Mouse (Mus musculus) stomach, postnatal 0 days (tissue): ENCODE measurements around the gene Islr. TPM values are rescaled to one million over a fixed set of nuclear protein-coding genes. Genes with fewer than 3 reads are reported as not detected.

Experiments used
- ATAC-seq: fragments of 200-750 bp; cut with Nextera tagmentation; 2 replicates; pipeline ENCODE4 v1.8.0; 2017; ENCODE audit not compliant: low FRiP score, low TSS enrichment
- DNase-seq: peaks from one replicate; pipeline ENCODE4 v3.0.0-alpha.2; 2016; ENCODE audit warnings: low spot score
- H3K27ac ChIP-seq: fragments of 300-500 bp; sonication (generic); replicated peaks from 2 replicates; pipeline ENCODE4 v1.5.1; 2014; ENCODE audit warnings: mild to moderate bottlenecking, control low read depth
- H3K27me3 ChIP-seq: fragments of 300-500 bp; sonication (generic); 2 replicates; pipeline ENCODE4 v1.6.1; 2014; ENCODE audit warnings: low read length; ENCODE audit not compliant: control insufficient read depth, insufficient read depth
- H3K36me3 ChIP-seq: fragments of 300-500 bp; sonication (generic); 2 replicates; pipeline ENCODE4 v1.6.1; 2014; ENCODE audit warnings: low read length, mixed read lengths; ENCODE audit not compliant: control insufficient read depth, insufficient read depth
- H3K4me1 ChIP-seq: fragments of 300-500 bp; sonication (generic); replicated peaks from 2 replicates; pipeline ENCODE4 v1.6.1; 2014; ENCODE audit warnings: antibody characterized with exemption; ENCODE audit not compliant: control insufficient read depth, insufficient read depth
- H3K4me2 ChIP-seq: fragments of 300-500 bp; sonication (generic); replicated peaks from 2 replicates; pipeline ENCODE4 v1.6.1; 2014; ENCODE audit warnings: low read depth, mild to moderate bottlenecking, control low read depth, moderate library complexity
- H3K4me3 ChIP-seq: fragments of 300-500 bp; sonication (generic); 2 replicates; pipeline ENCODE4 v1.5.1; 2014; ENCODE audit warnings: low read depth, low read length, control low read depth
- H3K9ac ChIP-seq: fragments of 300-500 bp; sonication (generic); 2 replicates; pipeline ENCODE4 v1.6.1; 2014; ENCODE audit warnings: mild to moderate bottlenecking, low read length, control low read depth, mixed read lengths
- H3K9me3 ChIP-seq: fragments of 300-500 bp; sonication (generic); 2 replicates; pipeline ENCODE4 v1.6.1; 2016; ENCODE audit warnings: low read length; ENCODE audit not compliant: control insufficient read depth
- CTCF ChIP-seq: IDR thresholded peaks from 2 replicates; pipeline ENCODE4 v1.5.1; 2016; ENCODE audit warnings: antibody characterized with exemption, low read depth, mild to moderate bottlenecking, moderate library complexity
- EP300 ChIP-seq: optimal IDR thresholded peaks from 2 replicates; pipeline ENCODE3; 2016; ENCODE audit warnings: antibody characterized with exemption
- WGBS: fragments of 180-500 bp; shearing (Covaris S2); extraction: QIAGEN DNeasy Blood & Tissue Kit; methylation state at CpG from one replicate; pipeline ENCODE4 v1.1.7; 2014; 5-methylcytosine and 5-hydroxymethylcytosine counted together
- polyA plus RNA-seq: library from polyadenylated mRNA; unstranded; fragments of >200 nt; fragmentation: Nextera tagmentation; extraction: Ambion mirVana; gene quantifications from 2 replicates; pipeline ENCODE4 v1.2.1, GENCODE M21; 2015

The Islr gene
- polyA plus RNA-seq, 1 experiment from 2014 or later, result 46.5 TPM

GRCm38 (mm10) chr9:58125085-58125484, 79.0 kb downstream of the Islr start:
- Histone ChIP-seq H3K4me3 (no peak overlapping the region), H3K27me3 (no peaks in the 10 kb centered on the region), H3K9me3 (no peaks in the 10 kb centered on the region), H3K36me3 (no peaks in the 10 kb centered on the region), H3K4me1 (no peaks in the 10 kb centered on the region), H3K9ac (no peak overlapping the region), H3K4me2 (no peak overlapping the region), H3K27ac (no peak overlapping the region)
- WGBS, result 50% methylated on average over 3 of the region's 3 CpGs
- DNase-seq, result no peak
- no peak for ATAC-seq
- no peak for TF ChIP-seq CTCF
- no peak for TF ChIP-seq EP300

- no peaks in the 10 kb centered on the region for H3K27me3 ChIP-seq
- WGBS, result 20% methylated on average over 2 of the region's 2 CpGs
- ATAC-seq, result no peak
- TF ChIP-seq EP300 (no peak), CTCF (no peak)
- H3K4me2 ChIP-seq, result no peak within 1 kb of the TSS
- H3K36me3 ChIP-seq, result no peaks in the 10 kb centered on the region
- H3K9ac ChIP-seq, result no peak within 1 kb of the TSS
- no peak within 1 kb of the TSS for H3K4me3 ChIP-seq
- H3K9me3 ChIP-seq, result no peaks in the 10 kb centered on the region
- DNase-seq, result no peak
- peaks cover 2% of the 10 kb centered on the region; the same call in 1 of the 2 replicates for H3K4me1 ChIP-seq
- H3K27ac ChIP-seq, result no peak within 1 kb of the TSS
Observed at GRCm38 (mm10) chr9:58118671-58119070, 85.4 kb downstream of the Islr start, which contains the start of gene Ccdc33. Gene Ccdc33 (minus strand): TSS chr9:58118823.

- no peak overlapping the region for H3K9ac ChIP-seq
- H3K9me3 ChIP-seq, result no peaks in the 10 kb centered on the region
- H3K4me2 ChIP-seq, result no peak overlapping the region
- no peaks in the 10 kb centered on the region for H3K36me3 ChIP-seq
- no peak overlapping the region for H3K4me3 ChIP-seq
- H3K27me3 ChIP-seq, result no peaks in the 10 kb centered on the region
- peaks cover 2% of the 10 kb centered on the region; the same call in 1 of the 2 replicates for H3K4me1 ChIP-seq
- no peak for TF ChIP-seq CTCF
- TF ChIP-seq EP300, result no peak
- peak; percentile 43; the same call in 1 of the 2 replicates for ATAC-seq
- 55% methylated on average over 7 of the region's 7 CpGs for WGBS
- no peak overlapping the region for H3K27ac ChIP-seq
- DNase-seq, result no peak
Observed at GRCm38 (mm10) chr9:58116024-58116651, 88.0 kb downstream of the Islr start.

- no peak overlapping the region for H3K9ac ChIP-seq
- TF ChIP-seq CTCF (no peak), EP300 (no peak)
- DNase-seq (no peak), ATAC-seq (no peak)
- no peak overlapping the region for H3K4me3 ChIP-seq
- 55% methylated on average over 7 of the region's 7 CpGs for WGBS
- H3K4me1 ChIP-seq, result peaks cover 2% of the 10 kb centered on the region; the same call in 1 of the 2 replicates
- H3K36me3 ChIP-seq, result no peaks in the 10 kb centered on the region
- no peak overlapping the region for H3K27ac ChIP-seq
- H3K4me2 ChIP-seq, result no peak overlapping the region
- H3K9me3 ChIP-seq, result no peaks in the 10 kb centered on the region
- no peaks in the 10 kb centered on the region for H3K27me3 ChIP-seq
Observed at GRCm38 (mm10) chr9:58115297-58115925, 88.7 kb downstream of the Islr start.

GRCm38 (mm10) chr9:58114019-58114418, 90.1 kb downstream of the Islr start:
- no peaks in the 10 kb centered on the region for H3K27me3 ChIP-seq
- peak overlapping the region; percentile 40; the same call in 1 of the 2 replicates for H3K4me2 ChIP-seq
- no peak overlapping the region for H3K9ac ChIP-seq
- no peak overlapping the region for H3K27ac ChIP-seq
- H3K4me3 ChIP-seq, result no peak overlapping the region
- no peak for ATAC-seq
- DNase-seq, result no peak
- 29% methylated on average over 9 of the region's 9 CpGs for WGBS
- no peaks in the 10 kb centered on the region for H3K9me3 ChIP-seq
- H3K4me1 ChIP-seq, result peaks cover 2% of the 10 kb centered on the region; the same call in 1 of the 2 replicates
- H3K36me3 ChIP-seq, result no peaks in the 10 kb centered on the region
- TF ChIP-seq CTCF, result no peak
- no peak for TF ChIP-seq EP300
